Mouse (Mus musculus): Measurements from ENCODE around the gene Cyb561d2. TPM values are rescaled to one million over a fixed set of nuclear protein-coding genes. Genes with fewer than 3 reads are reported as not detected.

Cyb561d2 gene
- polyA plus RNA-seq, 1 experiment = 10.3 TPM

GRCm38 (mm10) chr9:107534408-107535202 is 7.4 kb downstream of the Cyb561d2 start:
- H3K4me3 ChIP-seq (replicated peaks; ENCODE audit: control insufficient read depth, low read depth, low read length) = peak overlapping the region; percentile 94
- H3K4me1 ChIP-seq (ENCODE audit: control insufficient read depth, insufficient read depth, low read length) = peaks cover 3% of the 10 kb centered on the region
- no peak for TF ChIP-seq CTCF (IDR thresholded peaks at IDR 0.05; ENCODE audit: control insufficient read depth, insufficient read depth, low read length)
- TF ChIP-seq POLR2A (IDR thresholded peaks at IDR 0.05; ENCODE audit: borderline replicate concordance, control insufficient read depth, low read depth, low read length) = no peak
- peak overlapping the region; percentile 76 for H3K27ac ChIP-seq (ENCODE audit: control insufficient read depth, insufficient read depth, low read depth, low read length, poor library complexity)
- under 1% methylated on average over 40 of the region's 40 CpGs for WGBS

- H3K4me1 ChIP-seq (ENCODE audit: control insufficient read depth, insufficient read depth, low read length) = peaks cover 3% of the 10 kb centered on the region
- peak within 1 kb of the TSS; percentile 94 for H3K4me3 ChIP-seq (replicated peaks; ENCODE audit: control insufficient read depth, low read depth, low read length)
- under 1% methylated on average over 48 of the region's 48 CpGs for WGBS
- TF ChIP-seq CTCF (IDR thresholded peaks at IDR 0.05; ENCODE audit: control insufficient read depth, insufficient read depth, low read length) (no peak), POLR2A (IDR thresholded peaks at IDR 0.05; ENCODE audit: borderline replicate concordance, control insufficient read depth, low read depth, low read length) (peak; percentile 67)
- H3K27ac ChIP-seq (ENCODE audit: control insufficient read depth, insufficient read depth, low read depth, low read length, poor library complexity) = peak within 1 kb of the TSS; percentile 76
These were observed 8.1 kb downstream of the Cyb561d2 start, which contains the start of gene Tmem115 for GRCm38 (mm10) chr9:107533791-107534407. Tmem115 (plus strand) TSS chr9:107533945.

- 10% methylated on average over 44 of the region's 44 CpGs for WGBS
- Histone ChIP-seq H3K4me1 (ENCODE audit: control insufficient read depth, insufficient read depth, low read length) (peaks cover 2% of the 10 kb centered on the region; the same call in 1 of the 2 replicates), H3K27ac (ENCODE audit: control insufficient read depth, insufficient read depth, low read depth, low read length, poor library complexity) (peak overlapping the region; percentile 6; the same call in 1 of the 2 replicates), H3K4me3 (replicated peaks; ENCODE audit: control insufficient read depth, low read depth, low read length) (no peak overlapping the region)
- TF ChIP-seq CTCF (IDR thresholded peaks at IDR 0.05; ENCODE audit: control insufficient read depth, insufficient read depth, low read length) = no peak
- TF ChIP-seq POLR2A (IDR thresholded peaks at IDR 0.05; ENCODE audit: borderline replicate concordance, control insufficient read depth, low read depth, low read length) = no peak
These were observed 15.6 kb downstream of the Cyb561d2 start for GRCm38 (mm10) chr9:107526198-107527026.

GRCm38 (mm10) chr9:107522400-107522711 is 19.6 kb downstream of the Cyb561d2 start:
- H3K4me1 ChIP-seq (ENCODE audit: control insufficient read depth, insufficient read depth, low read length) = peaks cover 2% of the 10 kb centered on the region; the same call in 1 of the 2 replicates

GRCm38 (mm10) chr9:107521711-107522399 is 20.1 kb downstream of the Cyb561d2 start:
- TF ChIP-seq CTCF (IDR thresholded peaks at IDR 0.05; ENCODE audit: control insufficient read depth, insufficient read depth, low read length) = no peak
- no peak for TF ChIP-seq POLR2A (IDR thresholded peaks at IDR 0.05; ENCODE audit: borderline replicate concordance, control insufficient read depth, low read depth, low read length)
- peaks cover 2% of the 10 kb centered on the region; the same call in 1 of the 2 replicates for H3K4me1 ChIP-seq (ENCODE audit: control insufficient read depth, insufficient read depth, low read length)
- H3K27ac ChIP-seq (ENCODE audit: control insufficient read depth, insufficient read depth, low read depth, low read length, poor library complexity) = no peak overlapping the region
- 8% methylated on average over 25 of the region's 25 CpGs for whole genome bisulfite sequencing
- peak overlapping the region; percentile 36 for H3K4me3 ChIP-seq (replicated peaks; ENCODE audit: control insufficient read depth, low read depth, low read length)

More at GRCm38 (mm10) chr9:107522400-107522711, 19.6 kb downstream of the Cyb561d2 start:
- no peak overlapping the region for H3K27ac ChIP-seq (ENCODE audit: control insufficient read depth, insufficient read depth, low read depth, low read length, poor library complexity)
- no peak for TF ChIP-seq POLR2A (IDR thresholded peaks at IDR 0.05; ENCODE audit: borderline replicate concordance, control insufficient read depth, low read depth, low read length)
- no peak for TF ChIP-seq CTCF (IDR thresholded peaks at IDR 0.05; ENCODE audit: control insufficient read depth, insufficient read depth, low read length)
- no peak overlapping the region for H3K4me3 ChIP-seq (replicated peaks; ENCODE audit: control insufficient read depth, low read depth, low read length)
- WGBS = 21% methylated on average over 2 of the region's 2 CpGs

- Histone ChIP-seq H3K27ac (ENCODE audit: control insufficient read depth, insufficient read depth, low read depth, low read length, poor library complexity) (no peak overlapping the region), H3K4me3 (replicated peaks; ENCODE audit: control insufficient read depth, low read depth, low read length) (no peak overlapping the region), H3K4me1 (ENCODE audit: control insufficient read depth, insufficient read depth, low read length) (peaks cover 2% of the 10 kb centered on the region; the same call in 1 of the 2 replicates)
- TF ChIP-seq CTCF (IDR thresholded peaks at IDR 0.05; ENCODE audit: control insufficient read depth, insufficient read depth, low read length) (no peak), POLR2A (IDR thresholded peaks at IDR 0.05; ENCODE audit: borderline replicate concordance, control insufficient read depth, low read depth, low read length) (no peak)
- WGBS = 16% methylated on average over 5 of the region's 5 CpGs
These were observed 20.8 kb downstream of the Cyb561d2 start for GRCm38 (mm10) chr9:107521190-107521589.

GRCm38 (mm10) chr9:107520331-107520730 is 21.7 kb downstream of the Cyb561d2 start:
- no peak for TF ChIP-seq POLR2A (IDR thresholded peaks at IDR 0.05; ENCODE audit: borderline replicate concordance, control insufficient read depth, low read depth, low read length)
- WGBS = 78% methylated on average over 6 of the region's 6 CpGs
- H3K4me1 ChIP-seq (ENCODE audit: control insufficient read depth, insufficient read depth, low read length) = peaks cover 2% of the 10 kb centered on the region; the same call in 1 of the 2 replicates
- no peak overlapping the region for H3K4me3 ChIP-seq (replicated peaks; ENCODE audit: control insufficient read depth, low read depth, low read length)
- no peak overlapping the region for H3K27ac ChIP-seq (ENCODE audit: control insufficient read depth, insufficient read depth, low read depth, low read length, poor library complexity)

Data from bone marrow, adult 2 months (tissue).